Mouse (Mus musculus): ENCODE measurements around the gene Atf6. TPM values are rescaled to one million over a fixed set of nuclear protein-coding genes. Genes with fewer than 3 reads are reported as not detected.

The Atf6 gene
- polyA plus RNA-seq, 1 experiment from 2014 or later: 9.3 TPM

DNA sequence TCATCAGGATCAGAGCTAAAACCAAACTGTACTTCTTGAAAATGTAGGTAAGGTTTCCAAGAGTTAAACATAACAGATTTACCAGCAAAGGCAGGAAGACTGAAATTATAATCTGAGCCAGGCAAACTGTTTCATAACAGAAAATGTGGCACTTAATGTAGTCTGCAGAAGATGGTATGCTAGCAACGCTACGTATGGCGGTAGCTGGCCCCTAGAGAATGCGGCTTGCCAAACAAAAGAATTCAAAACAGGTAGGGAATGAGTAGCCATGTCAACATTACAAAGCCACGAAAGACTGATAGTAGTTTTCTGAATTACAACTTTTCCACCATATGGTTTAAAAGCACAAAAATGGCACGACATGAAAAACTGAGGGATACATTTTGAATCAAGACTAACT is 38.2 kb downstream of the Atf6 start:
- H3K27me3 ChIP-seq: no peaks in the 10 kb centered on the region
- H3K4me2 ChIP-seq (replicated peaks): no peak overlapping the region
- WGBS: 96% methylated on average over 6 of the region's 6 CpGs
- no peaks in the 10 kb centered on the region for H3K4me1 ChIP-seq
- H3K9me3 ChIP-seq: no peaks in the 10 kb centered on the region
- no peak overlapping the region for H3K9ac ChIP-seq (replicated peaks)
- H3K27ac ChIP-seq (replicated peaks): no peak overlapping the region
- ATAC-seq (ENCODE audit: low FRiP score, low read depth): no peak
- H3K36me3 ChIP-seq: peaks cover 5% of the 10 kb centered on the region; the same call in 1 of the 2 replicates
- no peak overlapping the region for H3K4me3 ChIP-seq

GRCm38 (mm10) chr1:170820103-170820814 is 47.3 kb downstream of the Atf6 start:
- H3K27me3 ChIP-seq: no peaks in the 10 kb centered on the region
- no peak overlapping the region for H3K4me3 ChIP-seq
- H3K4me1 ChIP-seq: no peaks in the 10 kb centered on the region
- ATAC-seq (ENCODE audit: low FRiP score, low read depth): no peak
- no peak overlapping the region for H3K9ac ChIP-seq (replicated peaks)
- no peaks in the 10 kb centered on the region for H3K36me3 ChIP-seq
- H3K27ac ChIP-seq (replicated peaks): no peak overlapping the region
- WGBS: 78% methylated on average over 14 of the region's 14 CpGs
- H3K9me3 ChIP-seq: no peaks in the 10 kb centered on the region
- no peak overlapping the region for H3K4me2 ChIP-seq (replicated peaks)

DNA sequence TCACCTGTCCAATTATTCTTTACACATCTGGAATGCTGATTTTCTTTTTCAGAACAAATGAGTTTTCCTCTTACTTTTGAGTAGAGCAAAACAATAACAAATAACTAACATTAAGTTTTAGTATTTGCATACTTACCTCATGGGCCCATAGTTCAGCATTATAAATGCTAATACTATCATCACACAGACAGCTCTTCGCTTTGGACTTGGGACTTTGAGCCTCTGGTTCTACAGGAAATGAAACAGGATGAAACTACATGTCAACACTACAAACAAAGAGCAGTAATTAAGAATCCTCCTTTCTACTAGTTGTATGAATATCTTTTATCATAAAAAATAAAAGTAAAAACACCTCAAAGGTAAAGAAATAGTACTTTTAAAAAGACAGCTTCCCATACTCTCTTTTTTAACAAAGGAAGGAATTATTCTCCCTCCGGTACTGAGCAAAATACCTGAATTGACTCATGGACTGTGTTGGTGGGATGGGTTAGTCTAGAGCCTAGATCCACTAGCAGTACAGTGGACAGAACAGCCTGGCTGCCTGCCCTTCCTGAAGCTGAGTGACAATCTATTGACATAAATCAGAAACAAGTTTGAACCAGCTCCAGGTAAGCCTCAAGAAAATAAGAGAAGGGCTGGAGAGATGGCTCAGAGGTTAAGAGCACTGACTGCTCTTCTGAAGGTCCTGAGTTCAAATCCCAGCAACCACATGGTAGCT is 52.1 kb downstream of the Atf6 start:
- H3K27me3 ChIP-seq: no peaks in the 10 kb centered on the region
- H3K9me3 ChIP-seq: no peaks in the 10 kb centered on the region
- H3K36me3 ChIP-seq: no peaks in the 10 kb centered on the region
- ATAC-seq (ENCODE audit: low FRiP score, low read depth): no peak
- no peak overlapping the region for H3K4me3 ChIP-seq
- H3K4me2 ChIP-seq (replicated peaks): no peak overlapping the region
- no peaks in the 10 kb centered on the region for H3K4me1 ChIP-seq
- no peak overlapping the region for H3K27ac ChIP-seq (replicated peaks)
- 89% methylated on average over 2 of the region's 2 CpGs for WGBS
- H3K9ac ChIP-seq (replicated peaks): no peak overlapping the region

GRCm38 (mm10) chr1:170812822-170813221 is 54.7 kb downstream of the Atf6 start:
- no peak overlapping the region for H3K4me2 ChIP-seq (replicated peaks)
- H3K9me3 ChIP-seq: no peaks in the 10 kb centered on the region
- H3K27ac ChIP-seq (replicated peaks): no peak overlapping the region
- ATAC-seq (ENCODE audit: low FRiP score, low read depth): no peak
- H3K9ac ChIP-seq (replicated peaks): no peak overlapping the region
- no peaks in the 10 kb centered on the region for H3K36me3 ChIP-seq
- H3K4me1 ChIP-seq: no peaks in the 10 kb centered on the region
- no peaks in the 10 kb centered on the region for H3K27me3 ChIP-seq
- no peak overlapping the region for H3K4me3 ChIP-seq
- WGBS: 62% methylated on average over 5 of the region's 5 CpGs

DNA sequence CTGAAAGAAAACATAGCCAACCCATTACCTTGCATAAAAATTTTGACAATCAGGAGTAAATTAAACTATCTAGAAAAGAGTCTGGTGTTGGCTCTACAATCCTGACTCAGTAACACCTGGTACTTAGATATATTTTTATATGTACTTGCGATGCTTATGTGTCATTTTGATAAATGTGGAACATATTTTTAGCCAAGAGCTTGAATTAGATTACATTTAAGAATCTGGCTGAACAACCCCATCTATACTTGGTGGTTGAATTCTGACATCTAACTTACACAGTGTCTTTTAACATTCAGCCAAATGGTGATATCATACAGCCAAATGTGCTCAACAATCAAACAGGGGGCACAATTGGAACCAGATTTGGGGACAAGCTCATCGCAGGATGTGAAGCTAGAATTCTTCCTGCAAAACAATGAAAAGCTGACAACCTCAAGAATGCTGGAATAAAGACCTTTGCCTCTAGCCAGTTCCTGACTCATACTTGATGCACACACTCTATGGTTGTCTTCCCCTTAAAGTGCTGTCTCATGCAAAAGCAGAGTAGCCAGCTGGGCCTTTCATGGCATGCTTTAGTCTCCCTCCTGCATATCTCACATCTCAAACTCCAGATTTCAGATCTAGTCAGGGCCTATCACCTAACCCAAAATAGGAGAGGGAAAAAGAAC is 59.8 kb downstream of the Atf6 start:
- no peak overlapping the region for H3K4me2 ChIP-seq (replicated peaks)
- no peak overlapping the region for H3K4me3 ChIP-seq
- H3K27me3 ChIP-seq: no peaks in the 10 kb centered on the region
- H3K9ac ChIP-seq (replicated peaks): no peak overlapping the region
- ATAC-seq (ENCODE audit: low FRiP score, low read depth): no peak
- H3K9me3 ChIP-seq: no peaks in the 10 kb centered on the region
- WGBS: 86% methylated on average over 2 of the region's 2 CpGs
- no peaks in the 10 kb centered on the region for H3K4me1 ChIP-seq
- H3K27ac ChIP-seq (replicated peaks): no peak overlapping the region
- no peaks in the 10 kb centered on the region for H3K36me3 ChIP-seq

- Histone ChIP-seq H3K4me1 (no peaks in the 10 kb centered on the region), H3K27ac (replicated peaks) (no peak overlapping the region), H3K36me3 (no peaks in the 10 kb centered on the region), H3K9ac (replicated peaks) (no peak overlapping the region), H3K27me3 (no peaks in the 10 kb centered on the region), H3K4me3 (no peak overlapping the region), H3K9me3 (no peaks in the 10 kb centered on the region), H3K4me2 (replicated peaks) (no peak overlapping the region)
- 25% methylated on average over 11 of the region's 11 CpGs for WGBS
- ATAC-seq (ENCODE audit: low FRiP score, low read depth): no peak
These were observed 62.9 kb downstream of the Atf6 start for GRCm38 (mm10) chr1:170804721-170805120.

GRCm38 (mm10) chr1:170802669-170803068 is 64.9 kb downstream of the Atf6 start:
- no peak overlapping the region for H3K4me3 ChIP-seq
- H3K4me1 ChIP-seq: no peaks in the 10 kb centered on the region
- no peaks in the 10 kb centered on the region for H3K9me3 ChIP-seq
- no peak for ATAC-seq (ENCODE audit: low FRiP score, low read depth)
- H3K4me2 ChIP-seq (replicated peaks): no peak overlapping the region
- H3K27me3 ChIP-seq: no peaks in the 10 kb centered on the region
- no peak overlapping the region for H3K27ac ChIP-seq (replicated peaks)
- WGBS: 71% methylated on average over 7 of the region's 7 CpGs
- H3K36me3 ChIP-seq: no peaks in the 10 kb centered on the region
- no peak overlapping the region for H3K9ac ChIP-seq (replicated peaks)

DNA sequence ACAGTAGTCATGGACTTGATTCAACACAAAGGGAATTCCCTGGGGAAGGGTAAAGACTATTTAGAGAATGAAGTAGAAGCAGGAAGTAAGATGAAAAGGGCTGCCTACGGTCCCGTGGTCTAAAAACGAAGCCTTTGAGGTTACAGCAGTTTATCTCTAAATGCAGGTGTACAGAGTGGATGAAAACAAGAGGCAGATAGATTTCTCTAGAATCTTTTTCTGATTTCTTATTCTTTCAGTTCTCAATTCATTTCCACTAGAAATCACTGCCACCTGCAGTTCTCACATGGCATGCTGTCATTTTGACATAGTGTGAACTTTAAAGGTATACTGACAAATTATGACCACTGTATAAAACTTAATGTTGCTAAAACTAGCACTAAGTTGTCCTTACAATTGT is 66.9 kb downstream of the Atf6 start:
- H3K4me1 ChIP-seq: no peaks in the 10 kb centered on the region
- no peak overlapping the region for H3K4me2 ChIP-seq (replicated peaks)
- no peak for ATAC-seq (ENCODE audit: low FRiP score, low read depth)
- H3K9ac ChIP-seq (replicated peaks): no peak overlapping the region
- no peaks in the 10 kb centered on the region for H3K9me3 ChIP-seq
- 93% methylated on average over 3 of the region's 3 CpGs for WGBS
- no peak overlapping the region for H3K4me3 ChIP-seq
- H3K27ac ChIP-seq (replicated peaks): no peak overlapping the region
- H3K27me3 ChIP-seq: no peaks in the 10 kb centered on the region
- no peaks in the 10 kb centered on the region for H3K36me3 ChIP-seq

GRCm38 (mm10) chr1:170795741-170796347 is 71.7 kb downstream of the Atf6 start:
- H3K27ac ChIP-seq (replicated peaks): no peak overlapping the region
- H3K9me3 ChIP-seq: no peaks in the 10 kb centered on the region
- 89% methylated on average over 9 of the region's 9 CpGs for WGBS
- H3K9ac ChIP-seq (replicated peaks): no peak overlapping the region
- ATAC-seq (ENCODE audit: low FRiP score, low read depth): no peak
- no peaks in the 10 kb centered on the region for H3K27me3 ChIP-seq
- no peaks in the 10 kb centered on the region for H3K4me1 ChIP-seq
- no peak overlapping the region for H3K4me2 ChIP-seq (replicated peaks)
- no peak overlapping the region for H3K4me3 ChIP-seq
- H3K36me3 ChIP-seq: peaks cover 8% of the 10 kb centered on the region; the same call in 1 of the 2 replicates

GRCm38 (mm10) chr1:170791542-170791941 is 76.0 kb downstream of the Atf6 start:
- ATAC-seq (ENCODE audit: low FRiP score, low read depth): no peak

DNA sequence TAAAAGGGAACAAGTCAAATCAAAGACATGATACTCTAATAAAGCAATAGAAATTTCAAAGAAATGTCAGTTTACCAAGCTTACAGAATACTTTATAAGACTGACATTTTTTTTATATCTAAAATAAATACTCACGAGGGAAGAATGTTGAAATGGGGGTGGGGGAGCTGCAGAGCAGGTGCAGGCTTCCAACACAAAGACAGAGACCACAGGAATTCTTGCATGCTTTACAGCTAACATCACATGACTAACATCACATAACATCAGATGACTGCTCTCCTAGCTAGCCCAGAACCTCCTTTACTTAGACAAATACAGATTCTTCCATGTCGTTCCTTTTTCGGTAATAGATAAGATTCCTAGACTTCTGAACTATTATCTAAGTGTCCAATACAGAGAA is 76.6 kb downstream of the Atf6 start:
- no peak overlapping the region for H3K4me3 ChIP-seq
- H3K27me3 ChIP-seq: no peaks in the 10 kb centered on the region
- no peaks in the 10 kb centered on the region for H3K4me1 ChIP-seq
- no peak overlapping the region for H3K27ac ChIP-seq (replicated peaks)
- ATAC-seq (ENCODE audit: low FRiP score, low read depth): no peak
- 81% methylated on average over 3 of the region's 3 CpGs for WGBS
- H3K4me2 ChIP-seq (replicated peaks): no peak overlapping the region
- no peak overlapping the region for H3K9ac ChIP-seq (replicated peaks)
- peaks cover 19% of the 10 kb centered on the region; the same call in 1 of the 2 replicates for H3K36me3 ChIP-seq
- no peaks in the 10 kb centered on the region for H3K9me3 ChIP-seq

More at GRCm38 (mm10) chr1:170791542-170791941, 76.0 kb downstream of the Atf6 start:
- Histone ChIP-seq H3K9me3 (no peaks in the 10 kb centered on the region), H3K36me3 (peaks cover 13% of the 10 kb centered on the region; the same call in 1 of the 2 replicates), H3K9ac (replicated peaks) (no peak overlapping the region), H3K27me3 (no peaks in the 10 kb centered on the region), H3K27ac (replicated peaks) (no peak overlapping the region), H3K4me3 (no peak overlapping the region), H3K4me1 (no peaks in the 10 kb centered on the region), H3K4me2 (replicated peaks) (no peak overlapping the region)
- WGBS: 61% methylated on average over 6 of the region's 6 CpGs

DNA sequence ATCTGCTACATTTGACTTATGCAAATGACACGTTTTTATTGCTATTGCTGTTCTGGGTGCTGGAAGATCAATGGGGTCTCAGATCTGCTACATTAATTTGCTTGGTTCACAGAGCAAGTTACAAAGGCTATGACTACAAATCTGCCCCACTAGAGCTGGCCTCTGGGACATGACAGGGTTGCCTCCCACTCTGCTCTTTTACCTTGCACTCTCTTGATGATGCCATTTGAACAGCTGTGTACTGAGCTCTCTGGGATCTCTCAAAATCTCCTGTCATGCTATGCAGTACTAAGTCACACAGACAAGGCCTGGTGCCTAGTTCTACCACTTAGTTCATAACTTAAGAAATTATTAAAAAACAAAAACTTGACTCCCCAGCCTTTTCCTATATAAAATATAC is 79.9 kb downstream of the Atf6 start:
- 70% methylated on average over 1 of the region's 1 CpGs for WGBS
- H3K36me3 ChIP-seq: peaks cover 14% of the 10 kb centered on the region; the same call in 1 of the 2 replicates
- no peaks in the 10 kb centered on the region for H3K27me3 ChIP-seq
- no peaks in the 10 kb centered on the region for H3K4me1 ChIP-seq
- H3K4me3 ChIP-seq: no peak overlapping the region
- no peaks in the 10 kb centered on the region for H3K9me3 ChIP-seq
- no peak for ATAC-seq (ENCODE audit: low FRiP score, low read depth)
- H3K4me2 ChIP-seq (replicated peaks): no peak overlapping the region
- no peak overlapping the region for H3K9ac ChIP-seq (replicated peaks)
- H3K27ac ChIP-seq (replicated peaks): no peak overlapping the region

All from midbrain, embryonic 12.5 days (tissue).